Mouse (Mus musculus) fibroblast of lung, adult 2 months (primary cell): ENCODE results near the gene Gm49387.
A peak's percentile ranks its signal among the peaks of the same experiment; 100 is the strongest.

Experiments
- DNase-seq: peaks from one replicate; pipeline ENCODE4 v3.0.0-alpha.2; 2011; ENCODE audit warnings: low read depth

Gene Gm49387

GRCm38 (mm10) chr14:31575866-31576265 is 64.8 kb downstream of the Gm49387 start:
- no peak for DNase-seq

- DNase-seq, result no peak
Observed at GRCm38 (mm10) chr14:31574903-31575665, 65.6 kb downstream of the Gm49387 start.

GRCm38 (mm10) chr14:31572561-31573175 is 68.0 kb downstream of the Gm49387 start:
- DNase-seq, result no peak

- DNase-seq, result no peak
Observed at GRCm38 (mm10) chr14:31571419-31571818, 69.3 kb downstream of the Gm49387 start.

GRCm38 (mm10) chr14:31570131-31570951 is 70.3 kb downstream of the Gm49387 start:
- no peak for DNase-seq

DNA sequence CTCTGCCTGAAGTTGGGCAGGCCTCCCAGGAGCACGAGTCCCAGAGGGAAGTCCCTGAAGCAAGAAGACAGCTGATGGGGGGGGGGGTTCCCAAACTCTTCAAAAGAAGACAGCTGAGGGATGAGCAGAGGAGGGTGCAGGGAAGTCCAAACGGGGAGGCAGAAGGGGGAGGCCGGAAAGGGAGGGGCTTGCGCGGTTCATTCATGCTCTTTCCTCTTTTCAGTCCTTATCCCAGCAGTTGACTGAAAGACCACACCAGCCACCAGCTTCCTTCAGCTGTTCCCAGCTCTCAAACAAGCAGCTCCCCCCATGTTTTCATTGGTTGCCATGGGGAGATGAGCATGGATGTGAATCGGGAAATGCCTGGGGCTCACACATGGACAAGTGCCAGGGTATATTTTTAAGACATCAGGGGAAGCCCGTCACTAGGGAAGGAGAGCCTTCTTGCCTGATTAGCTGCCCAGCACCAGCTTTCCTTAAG is 71.5 kb downstream of the Gm49387 start:
- DNase-seq, result no peak

- no peak for DNase-seq
Observed at GRCm38 (mm10) chr14:31565478-31566212, 75.0 kb downstream of the Gm49387 start.

DNA sequence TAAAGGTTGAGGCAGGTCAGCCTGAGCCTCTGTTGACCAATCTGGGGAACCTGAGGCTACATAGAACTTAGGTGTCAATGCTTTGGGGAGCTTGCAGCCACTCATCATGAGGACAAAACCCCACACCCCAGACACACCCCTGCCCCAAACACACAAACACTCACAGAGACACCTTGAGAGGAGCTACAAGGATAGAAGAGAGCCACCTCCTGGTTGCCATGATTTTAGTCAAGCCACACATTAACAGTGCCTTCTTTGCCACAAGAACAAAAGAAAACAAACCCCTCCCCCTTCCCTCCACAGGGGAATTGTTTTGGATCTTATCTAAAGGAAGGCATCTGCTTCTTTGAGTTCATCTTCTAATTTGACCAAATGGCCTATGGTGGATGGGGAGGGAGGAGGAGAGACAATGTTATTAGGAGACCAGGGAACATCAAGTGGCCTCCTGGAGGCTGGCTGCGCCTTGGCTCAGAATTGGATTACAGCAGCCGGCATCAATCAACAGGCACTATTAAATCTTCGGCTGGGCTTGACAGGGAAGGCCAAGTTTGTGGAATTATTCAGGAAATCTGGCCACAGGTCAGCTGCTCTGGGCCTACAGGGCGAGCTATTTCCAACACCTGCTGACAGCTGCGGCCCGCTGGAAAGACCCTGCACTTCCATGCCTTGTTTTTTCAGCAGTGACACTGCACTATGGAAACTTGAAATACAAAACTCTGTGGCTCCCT is 76.1 kb downstream of the Gm49387 start:
- DNase-seq, result peak; percentile 17

DNA sequence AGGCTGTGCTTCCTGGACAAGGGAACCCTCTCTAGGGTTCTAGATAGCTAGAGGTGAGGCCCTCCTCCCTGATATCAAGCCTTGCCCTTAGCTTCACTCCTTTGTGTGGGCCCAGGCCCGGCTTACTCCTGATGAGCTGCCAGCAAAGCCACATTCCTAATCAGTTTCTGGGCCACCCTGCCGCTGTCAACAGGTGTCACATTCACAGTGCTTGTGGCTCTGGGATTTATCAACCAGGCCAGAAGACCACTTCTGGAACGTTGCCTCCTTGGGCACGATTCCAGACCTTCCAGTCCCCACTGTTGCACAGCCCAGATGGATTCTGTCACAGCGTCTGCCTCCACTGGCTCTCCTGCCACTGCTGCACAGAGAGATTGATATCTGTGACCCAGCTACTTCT is 79.8 kb downstream of the Gm49387 start:
- DNase-seq, result no peak

GRCm38 (mm10) chr14:31559216-31559615 is 81.5 kb downstream of the Gm49387 start:
- DNase-seq, result no peak

DNA sequence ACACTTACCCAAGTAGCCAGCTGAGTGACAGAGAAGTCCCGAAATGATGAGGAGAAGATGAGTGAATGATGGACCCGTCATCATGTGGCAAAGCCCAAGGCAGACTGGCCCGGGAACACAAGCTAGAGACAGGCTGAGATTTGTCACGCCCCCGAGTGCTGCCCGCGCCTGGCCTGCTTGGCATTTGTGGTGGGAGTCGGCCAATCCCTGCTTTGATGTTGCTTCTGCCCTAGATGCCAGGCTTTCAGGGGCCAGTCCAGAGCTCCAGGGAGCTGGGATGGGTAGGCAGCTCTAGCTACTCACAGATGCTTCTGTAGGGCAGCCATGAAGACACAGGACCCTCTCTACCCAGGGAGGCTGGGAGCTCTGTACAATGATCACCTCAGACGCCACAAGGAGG is 82.9 kb downstream of the Gm49387 start:
- DNase-seq, result no peak

DNA sequence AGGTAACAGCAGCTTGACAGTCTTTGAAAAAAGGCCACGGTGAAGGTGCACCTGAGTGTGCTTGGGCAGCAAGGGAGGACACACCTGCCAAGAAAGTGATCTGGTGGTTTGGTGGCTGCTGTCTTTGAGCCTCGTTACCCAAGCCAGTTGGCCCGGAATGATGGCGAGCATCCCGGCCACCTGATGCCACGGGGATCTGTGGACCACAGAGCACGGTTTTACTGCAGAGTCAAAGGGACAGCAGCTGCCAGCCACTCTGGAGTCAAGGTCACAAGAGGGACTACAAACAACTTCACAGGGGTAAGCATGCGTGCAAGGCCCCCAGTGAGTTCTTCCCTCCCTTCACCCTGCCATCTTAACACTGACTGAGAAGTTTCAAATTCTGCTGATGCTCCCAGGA is 83.4 kb downstream of the Gm49387 start:
- DNase-seq, result no peak

DNA sequence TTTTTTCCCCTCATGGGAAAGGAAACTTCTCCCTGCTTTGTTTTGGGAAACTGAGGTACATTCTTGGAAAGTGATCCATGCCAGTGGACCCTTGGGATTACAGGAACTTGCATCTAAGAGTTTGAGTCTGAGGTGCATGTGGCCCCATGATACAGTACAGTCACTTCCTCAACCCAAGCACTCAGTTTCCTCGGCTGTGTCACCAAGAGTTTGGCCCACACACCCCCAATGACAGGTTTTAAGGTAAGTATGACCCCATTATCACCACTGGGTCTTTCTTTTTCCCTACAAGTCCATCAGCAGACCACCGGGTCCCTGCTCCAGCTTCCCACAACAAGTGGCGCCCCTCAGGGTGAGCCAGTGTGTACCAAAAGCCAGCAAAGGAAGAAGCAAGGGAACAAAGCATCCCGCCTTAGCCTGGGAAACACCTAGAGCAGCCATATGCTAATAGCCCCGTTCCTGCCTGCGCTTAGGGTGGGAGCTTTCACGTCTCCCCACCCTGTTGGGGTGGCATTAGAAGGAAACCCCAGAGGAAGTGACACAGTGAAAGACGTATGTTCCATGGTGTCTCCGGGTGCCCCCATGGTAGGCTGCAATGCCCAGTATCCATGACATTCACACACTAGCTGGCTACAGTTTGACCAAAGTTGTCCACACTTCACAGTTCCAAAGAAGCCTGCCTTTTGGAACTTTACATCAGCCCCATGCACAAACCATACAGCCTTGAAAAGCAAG is 84.0 kb downstream of the Gm49387 start:
- DNase-seq, result no peak

- DNase-seq, result no peak
Observed at GRCm38 (mm10) chr14:31555963-31556434, 84.7 kb downstream of the Gm49387 start.

- DNase-seq, result no peak
Observed at GRCm38 (mm10) chr14:31555021-31555420, 85.7 kb downstream of the Gm49387 start.

GRCm38 (mm10) chr14:31543885-31544442 is 96.7 kb downstream of the Gm49387 start:
- no peak for DNase-seq

DNA sequence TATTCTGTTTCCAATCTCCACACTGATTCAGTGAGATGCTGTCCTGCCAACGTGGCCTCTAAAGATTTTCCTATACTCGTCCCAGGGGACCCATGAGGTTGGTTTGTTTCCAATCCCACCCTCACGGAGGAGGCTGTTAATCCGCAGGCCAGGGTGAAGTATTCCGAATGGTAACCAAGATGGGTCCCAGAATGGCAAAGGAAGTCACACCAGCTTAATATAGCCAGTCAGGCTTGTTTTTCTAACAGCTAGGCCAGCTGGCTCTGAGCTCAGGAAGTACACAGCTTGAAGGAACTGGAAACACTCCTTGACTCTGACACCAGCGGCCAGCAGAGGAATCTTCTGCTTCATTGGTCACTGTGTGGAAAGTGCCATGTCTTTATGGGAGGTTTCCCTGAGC is 103.4 kb downstream of the Gm49387 start:
- DNase-seq, result no peak

DNA sequence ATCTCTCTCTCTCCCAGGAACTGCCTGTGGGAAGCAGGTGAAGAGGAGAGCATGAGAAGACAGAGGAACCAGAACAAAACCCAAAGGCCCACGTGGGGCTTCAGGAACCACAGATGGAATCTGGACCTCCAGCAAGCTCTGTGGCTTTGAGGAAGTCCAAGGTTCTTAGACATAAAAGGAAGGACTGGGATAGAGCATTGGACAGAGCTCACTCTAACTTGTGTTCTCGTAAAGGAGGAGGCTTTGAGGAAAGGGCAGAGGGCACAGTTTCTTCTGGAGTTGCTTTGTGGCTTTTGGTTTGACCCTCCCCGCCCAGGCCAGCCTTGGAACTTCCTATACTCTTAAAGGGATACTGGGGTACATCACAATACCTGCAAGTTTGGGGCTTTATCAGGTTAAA is 108.0 kb downstream of the Gm49387 start:
- DNase-seq, result no peak

GRCm38 (mm10) chr14:31531506-31532148 is 109.1 kb downstream of the Gm49387 start:
- DNase-seq, result no peak

DNA sequence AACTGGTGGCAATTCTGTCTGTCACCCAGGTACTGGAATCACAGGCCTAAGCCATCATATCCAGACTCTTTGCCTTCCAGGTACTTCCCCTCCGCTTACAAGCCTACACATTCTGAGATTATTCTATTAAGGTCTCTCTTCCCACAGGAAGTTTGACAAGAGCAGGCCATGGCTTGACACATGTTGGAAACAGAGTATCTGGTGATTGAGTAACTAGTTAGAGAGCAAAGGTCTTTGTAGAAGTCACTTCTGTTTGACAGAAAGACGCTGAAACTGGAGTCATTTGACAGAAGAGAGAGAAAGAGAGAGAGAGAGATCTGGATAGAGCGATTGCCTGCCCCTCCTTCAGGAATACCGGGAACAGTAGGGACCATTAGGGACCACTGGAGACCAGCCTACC is 109.8 kb downstream of the Gm49387 start:
- no peak for DNase-seq
